Mouse (Mus musculus) liver, adult 2 months (tissue): Measurements from ENCODE around the gene Vegfb. TPM values are rescaled to one million over a fixed set of nuclear protein-coding genes. Genes with fewer than 3 reads are reported as not detected.

Experiments
- DNase-seq: peaks from one replicate; pipeline ENCODE4 v3.0.0-alpha.2; 2011; ENCODE audit warnings: low read depth, low spot score; ENCODE audit errors: extremely low read depth
- H3K27ac ChIP-seq: fragments of 200-500 bp; replicated peaks from 2 replicates; pipeline ENCODE4 v1.5.1; 2012; ENCODE audit warnings: low read depth, mild to moderate bottlenecking, control low read depth, inconsistent platforms, low read length; ENCODE audit not compliant: insufficient read depth
- H3K27me3 ChIP-seq: fragments of 200-500 bp; 2 replicates; pipeline ENCODE4 v1.6.1; 2012; ENCODE audit warnings: mild to moderate bottlenecking, moderate library complexity, low read length, inconsistent platforms; ENCODE audit not compliant: control insufficient read depth, insufficient read depth
- H3K36me3 ChIP-seq: fragments of 200-500 bp; 2 replicates; pipeline ENCODE4 v1.6.1; 2012; ENCODE audit warnings: low read length, inconsistent platforms; ENCODE audit not compliant: control insufficient read depth, insufficient read depth
- H3K4me1 ChIP-seq: fragments of 200-500 bp; 2 replicates; pipeline ENCODE4 v1.6.1; 2011; ENCODE audit warnings: low read length; ENCODE audit not compliant: control insufficient read depth, insufficient read depth
- H3K4me3 ChIP-seq: fragments of 200-500 bp; 2 replicates; pipeline ENCODE4 v1.5.1; 2011; ENCODE audit warnings: low read depth, mild to moderate bottlenecking, control low read depth, low read length, moderate library complexity; ENCODE audit not compliant: insufficient read depth
- H3K79me2 ChIP-seq: fragments of 200-500 bp; 2 replicates; pipeline ENCODE4 v1.6.1; 2012; ENCODE audit warnings: inconsistent platforms, mild to moderate bottlenecking, low read length, moderate library complexity; ENCODE audit not compliant: control insufficient read depth, insufficient read depth
- H3K9ac ChIP-seq: fragments of 200-500 bp; 2 replicates; pipeline ENCODE4 v1.6.1; 2012; ENCODE audit warnings: low read depth, mild to moderate bottlenecking, control low read depth, inconsistent platforms, low read length
- CTCF ChIP-seq: fragments of 200-500 bp; IDR thresholded peaks from 2 replicates; pipeline ENCODE4 v1.5.1; 2011; ENCODE audit warnings: low read depth, low read length, control low read depth
- POLR2A ChIP-seq: fragments of 200-500 bp; IDR thresholded peaks from 2 replicates; pipeline ENCODE4 v1.6.1; 2011; ENCODE audit warnings: low read length, control low read depth; ENCODE audit not compliant: insufficient read depth; ENCODE audit errors: extremely low read depth
- WGBS: fragments of 180-500 bp; shearing (Covaris S2); methylation state at CpG from one replicate; pipeline ENCODE4 v1.1.7; 2018; 5-methylcytosine and 5-hydroxymethylcytosine counted together
- polyA plus RNA-seq: library from polyadenylated mRNA; depleted of rRNA; stranded (reverse); fragments of >200 nt; gene quantifications from 2 replicates; pipeline ENCODE4 v1.2.3, GENCODE M21; 2012; rRNA removed
- total RNA-seq: library from RNA; depleted of rRNA; stranded (reverse); fragments of >200 nt; gene quantifications from 2 replicates; pipeline ENCODE4 v1.2.3, GENCODE M21; 2014; rRNA removed

Vegfb gene
- total and polyA plus RNA-seq, 2 experiments: 1.9 to 20.4 TPM

DNA sequence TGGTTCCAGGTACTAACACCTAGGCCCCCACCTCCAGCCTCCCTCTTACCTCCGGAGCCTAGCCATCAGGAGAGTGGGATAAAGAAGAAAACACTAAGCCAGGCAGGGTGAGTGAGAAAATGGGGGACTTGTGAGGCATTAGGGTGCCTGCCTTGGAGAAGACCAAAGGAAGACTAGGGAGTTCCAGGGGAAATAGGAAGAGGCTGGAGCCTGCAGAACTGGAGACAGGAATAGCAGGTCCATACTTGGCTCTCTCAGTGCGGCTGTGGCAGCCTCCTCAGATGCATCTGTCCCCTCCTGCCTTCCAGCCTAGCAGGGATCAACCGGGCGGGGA is 54.4 kb downstream of the Vegfb start:
- Histone ChIP-seq H3K4me1 (peaks cover 8% of the 10 kb centered on the region), H3K4me3 (no peak overlapping the region), H3K79me2 (no peaks in the 10 kb centered on the region), H3K36me3 (no peaks in the 10 kb centered on the region), H3K27me3 (peaks cover 10% of the 10 kb centered on the region), H3K27ac (no peak overlapping the region), H3K9ac (no peak overlapping the region)
- 76% methylated on average over 4 of the region's 4 CpGs for WGBS
- DNase-seq: no peak
- TF ChIP-seq POLR2A (no peak), CTCF (no peak)

Other genes starting within 250 kb of the Vegfb start
- gene Rps6ka4, start 147.0 kb downstream of the Vegfb start, total RNA-seq: 3.9 and 5.8 TPM in 2 replicates
- 7.8 and 8.4 TPM in 2 replicates for gene Rps6ka4, start 147.0 kb downstream of the Vegfb start, polyA plus RNA-seq
- gene Ccdc88b, start 129.4 kb downstream of the Vegfb start, total RNA-seq: 0.60 and 1.4 TPM in 2 replicates
- gene Ccdc88b, start 129.4 kb downstream of the Vegfb start, polyA plus RNA-seq: 1.9 TPM in 2 replicates
- 30.7 and 43.6 TPM in 2 replicates for gene Trmt112, start 78.0 kb downstream of the Vegfb start, total RNA-seq
- gene Trmt112, start 78.0 kb downstream of the Vegfb start, polyA plus RNA-seq: 89.7 and 101 TPM in 2 replicates
- gene Prdx5, start 77.5 kb downstream of the Vegfb start, total RNA-seq: 403 and 615 TPM in 2 replicates
- gene Prdx5, start 77.5 kb downstream of the Vegfb start, polyA plus RNA-seq: 364 and 379 TPM in 2 replicates
- gene Esrra, start 65.8 kb downstream of the Vegfb start, total RNA-seq: 25.9 and 27.7 TPM in 2 replicates
- 36.6 and 40.6 TPM in 2 replicates for gene Esrra, start 65.8 kb downstream of the Vegfb start, polyA plus RNA-seq
- gene Catsperz, start 62.3 kb downstream of the Vegfb start, total RNA-seq: not detected in 2 replicates
- not detected in 2 replicates for gene Catsperz, start 62.3 kb downstream of the Vegfb start, polyA plus RNA-seq
- 0.07 TPM in 1 of 2 replicates, not detected in the other for gene Kcnk4, start 53.1 kb downstream of the Vegfb start, total RNA-seq
- gene Kcnk4, start 53.1 kb downstream of the Vegfb start, polyA plus RNA-seq: 0.05 TPM in 1 of 2 replicates, not detected in the other
- gene Bad, start 45.8 kb downstream of the Vegfb start, total RNA-seq: 26.2 and 28.1 TPM in 2 replicates
- 38.7 and 40.3 TPM in 2 replicates for gene Bad, start 45.8 kb downstream of the Vegfb start, polyA plus RNA-seq
- gene Gpr137, start 45.2 kb downstream of the Vegfb start, total RNA-seq: 12.3 and 14.0 TPM in 2 replicates
- 52.6 and 61.1 TPM in 2 replicates for gene Gpr137, start 45.2 kb downstream of the Vegfb start, polyA plus RNA-seq
- 14.0 and 24.0 TPM in 2 replicates for gene Ppp1r14b, start 12.7 kb downstream of the Vegfb start, total RNA-seq
- 34.5 and 38.2 TPM in 2 replicates for gene Ppp1r14b, start 12.7 kb downstream of the Vegfb start, polyA plus RNA-seq
- 5.9 and 9.6 TPM in 2 replicates for gene Plcb3, start 11.2 kb downstream of the Vegfb start, total RNA-seq
- 15.7 and 27.6 TPM in 2 replicates for gene Plcb3, start 11.2 kb downstream of the Vegfb start, polyA plus RNA-seq
- 66.2 and 92.8 TPM in 2 replicates for gene Fkbp2, start 7.2 kb downstream of the Vegfb start, total RNA-seq
- 60.0 and 97.3 TPM in 2 replicates for gene Fkbp2, start 7.2 kb downstream of the Vegfb start, polyA plus RNA-seq
- gene Dnajc4, start 4.9 kb upstream of the Vegfb start, total RNA-seq: 11.2 and 13.3 TPM in 2 replicates
- gene Dnajc4, start 4.9 kb upstream of the Vegfb start, polyA plus RNA-seq: 22.3 and 23.7 TPM in 2 replicates
- 14.4 and 16.4 TPM in 2 replicates for gene Nudt22, start 8.5 kb upstream of the Vegfb start, total RNA-seq
- 29.3 and 30.9 TPM in 2 replicates for gene Nudt22, start 8.5 kb upstream of the Vegfb start, polyA plus RNA-seq
- gene Trpt1, start 8.5 kb upstream of the Vegfb start, total RNA-seq: 2.0 and 3.0 TPM in 2 replicates
- gene Trpt1, start 8.5 kb upstream of the Vegfb start, polyA plus RNA-seq: 7.0 and 7.9 TPM in 2 replicates
- gene Fermt3, start 31.8 kb upstream of the Vegfb start, total RNA-seq: 3.1 and 3.4 TPM in 2 replicates
- 3.2 and 6.3 TPM in 2 replicates for gene Fermt3, start 31.8 kb upstream of the Vegfb start, polyA plus RNA-seq
- gene Stip1, start 52.3 kb upstream of the Vegfb start, total RNA-seq: 44.9 and 49.4 TPM in 2 replicates
- 32.3 and 37.2 TPM in 2 replicates for gene Stip1, start 52.3 kb upstream of the Vegfb start, polyA plus RNA-seq
- gene Macrod1, start 69.2 kb upstream of the Vegfb start, total RNA-seq: 12.2 and 15.0 TPM in 2 replicates
- 115 and 120 TPM in 2 replicates for gene Macrod1, start 69.2 kb upstream of the Vegfb start, polyA plus RNA-seq
- 0.09 and 0.40 TPM in 2 replicates for gene Flrt1, start 118.1 kb upstream of the Vegfb start, total RNA-seq
- gene Flrt1, start 118.1 kb upstream of the Vegfb start, polyA plus RNA-seq: 0.27 and 0.31 TPM in 2 replicates
- 39.5 and 43.3 TPM in 2 replicates for gene Otub1, start 218.7 kb upstream of the Vegfb start, total RNA-seq
- gene Otub1, start 218.7 kb upstream of the Vegfb start, polyA plus RNA-seq: 55.9 and 61.2 TPM in 2 replicates
- gene Cox8a, start 230.0 kb upstream of the Vegfb start, total RNA-seq: 252 and 362 TPM in 2 replicates
- gene Cox8a, start 230.0 kb upstream of the Vegfb start, polyA plus RNA-seq: 1,697 and 1,918 TPM in 2 replicates